Mouse (Mus musculus): ENCODE data around the gene Magi2.

- no peak for TF ChIP-seq POLR2A (IDR thresholded peaks at IDR 0.05; ENCODE audit: low read depth, low read length)
- no peak for TF ChIP-seq CTCF (IDR thresholded peaks at IDR 0.05; ENCODE audit: extremely low read depth, insufficient read length, insufficient replicate concordance, low read depth, low read length)
Measured at GRCm38 (mm10) chr5:19241797-19242196, 15.0 kb downstream of the Magi2 start.
